Mouse (Mus musculus): ENCODE results near the gene Rxfp3. TPM values are rescaled to one million over a fixed set of nuclear protein-coding genes. Genes with fewer than 3 reads are reported as not detected.

Gene Rxfp3
- polyA plus RNA-seq (2014; fragmentation: Illumina TruSeq; extraction: RNeasy Lipid Tissue Mini Kit (QIAGEN cat#74804); ENCODE audit: low read depth, low replicate concordance) = not detected

DNA sequence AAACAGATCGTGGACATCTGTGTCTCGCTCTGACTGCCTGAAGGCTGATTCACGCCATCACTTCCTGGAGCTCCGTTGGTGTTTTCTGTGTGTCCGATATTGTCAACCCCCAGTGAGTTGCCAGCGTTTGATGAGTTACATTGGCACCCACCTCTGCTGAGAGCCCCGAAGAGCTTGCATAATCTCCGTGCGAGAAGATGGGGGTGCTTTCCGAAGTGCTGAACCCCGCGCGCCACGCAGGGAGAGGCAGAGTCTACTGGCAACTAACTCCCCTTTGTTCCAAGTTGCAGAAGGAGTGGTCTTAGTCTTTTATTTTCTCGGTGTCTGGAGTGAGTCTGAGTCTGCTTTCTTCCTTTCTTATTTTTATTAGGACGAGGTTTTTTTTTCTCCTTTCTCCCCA lies at the start of gene Rxfp3:
Rxfp3 (minus strand) TSS at position 281 of the 400 bp plus-strand sequence.

DNA sequence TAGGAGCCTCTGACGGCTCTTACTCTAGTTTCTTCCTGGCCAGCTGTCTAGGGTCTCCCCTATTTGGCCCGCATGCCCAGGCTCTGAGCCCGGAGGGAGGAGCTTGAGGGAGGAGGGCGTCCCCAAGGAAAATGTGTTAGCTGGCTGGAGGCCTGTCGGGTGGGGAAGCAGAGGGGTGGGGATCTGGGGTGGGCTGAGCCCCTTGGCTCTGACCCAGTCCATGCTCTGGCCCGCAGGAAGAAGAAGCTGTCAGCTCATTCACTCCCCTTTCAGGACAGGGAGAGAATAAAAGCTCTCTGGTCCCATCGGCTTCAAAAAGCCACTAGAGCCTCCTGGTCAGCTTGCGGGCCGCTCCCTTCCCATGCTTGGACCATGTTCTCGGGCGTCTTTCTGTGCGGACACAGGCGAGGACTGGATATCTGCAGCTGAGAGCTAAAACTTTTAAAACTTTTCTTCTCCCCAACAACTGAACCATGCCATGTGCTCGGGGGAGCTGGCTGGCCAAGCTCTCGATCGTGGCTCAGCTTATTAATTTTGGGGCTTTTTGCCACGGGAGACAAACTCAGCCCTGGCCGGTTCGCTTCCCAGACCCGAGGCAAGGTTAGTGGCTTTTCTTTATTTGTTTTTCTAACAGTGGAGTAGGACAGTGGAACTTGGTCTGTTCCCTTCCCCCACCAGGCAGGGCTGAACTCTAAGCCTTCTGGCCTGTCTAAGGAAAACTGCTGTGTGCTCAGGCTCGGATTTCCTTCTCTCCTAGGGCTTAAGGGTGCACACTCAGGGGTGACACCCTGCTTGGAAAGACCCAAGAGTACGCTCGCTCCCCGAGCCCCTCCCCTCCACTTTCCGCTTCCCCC lies 27.0 kb upstream of the Rxfp3 start, which contains the start of gene Adamts12:
Adamts12 (plus strand) TSS at position 233 of the 854 bp plus-strand sequence.

DNA sequence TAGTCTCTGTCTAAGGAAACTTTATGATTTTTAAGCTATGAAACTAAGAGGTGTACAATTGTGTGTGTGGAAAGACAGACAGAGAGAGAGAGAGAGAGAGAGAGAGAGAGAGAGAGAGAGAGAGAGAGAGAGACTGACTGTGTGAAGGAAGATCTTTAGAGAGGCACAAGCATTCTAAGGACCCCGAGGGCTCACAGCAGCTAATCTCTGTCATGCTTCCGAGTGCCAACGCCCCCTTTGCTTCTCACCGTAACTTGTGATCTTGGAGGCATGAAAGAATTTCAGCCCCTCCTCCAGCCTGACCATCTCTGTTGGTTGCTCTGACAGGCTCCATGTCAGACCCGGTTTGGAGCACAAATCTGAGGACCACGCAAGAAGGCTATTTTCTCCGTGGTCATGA lies 37.4 kb downstream of the Rxfp3 start, which contains the start of gene Slc45a2:
Slc45a2 (plus strand) TSS at position 301 of the 400 bp plus-strand sequence.

Other genes with a start within 250 kb of the Rxfp3 start
- 7.9 TPM for gene C1qtnf3, start 85.7 kb downstream of the Rxfp3 start, polyA plus RNA-seq (2014; fragmentation: Illumina TruSeq; extraction: RNeasy Lipid Tissue Mini Kit (QIAGEN cat#74804); ENCODE audit: low read depth, low replicate concordance)
- gene Amacr, start 56.2 kb downstream of the Rxfp3 start, polyA plus RNA-seq (2014; fragmentation: Illumina TruSeq; extraction: RNeasy Lipid Tissue Mini Kit (QIAGEN cat#74804); ENCODE audit: low read depth, low replicate concordance) = 12.3 TPM
- gene Slc45a2, start 37.3 kb downstream of the Rxfp3 start, polyA plus RNA-seq (2014; fragmentation: Illumina TruSeq; extraction: RNeasy Lipid Tissue Mini Kit (QIAGEN cat#74804); ENCODE audit: low read depth, low replicate concordance) = not detected
- gene Adamts12, start 26.8 kb upstream of the Rxfp3 start, polyA plus RNA-seq (2014; fragmentation: Illumina TruSeq; extraction: RNeasy Lipid Tissue Mini Kit (QIAGEN cat#74804); ENCODE audit: low read depth, low replicate concordance) = 8.6 TPM

All from adipose tissue, adult 10 weeks (tissue).